Mouse (Mus musculus) limb, embryonic 11.5 days (tissue): Measurements from ENCODE around the gene Slc37a2. TPM values are rescaled to one million over a fixed set of nuclear protein-coding genes. Genes with fewer than 3 reads are reported as not detected.

ENCODE experiments used
- ATAC-seq: fragments of 200-750 bp; cut with Nextera tagmentation; 2 replicates; pipeline ENCODE4 v1.8.0; 2017; ENCODE audit warnings: low read depth; ENCODE audit not compliant: insufficient number of reproducible peaks, low FRiP score, low TSS enrichment
- DNase-seq: peaks from one replicate; pipeline ENCODE4 v3.0.0-alpha.2; 2015; ENCODE audit warnings: low spot score
- H3K27ac ChIP-seq: fragments of 300-500 bp; sonication (generic); replicated peaks from 2 replicates; pipeline ENCODE4 v1.5.1; 2014; ENCODE audit warnings: low read depth, mild to moderate bottlenecking, low read length
- H3K27me3 ChIP-seq: fragments of 300-500 bp; sonication (generic); 2 replicates; pipeline ENCODE4 v1.6.1; 2014; ENCODE audit warnings: mild to moderate bottlenecking, low read length, mixed read lengths; ENCODE audit not compliant: control insufficient read depth, insufficient read depth
- H3K36me3 ChIP-seq: fragments of 300-500 bp; sonication (generic); 2 replicates; pipeline ENCODE4 v1.6.1; 2014; ENCODE audit warnings: mild to moderate bottlenecking, low read length, moderate library complexity, mixed read lengths; ENCODE audit not compliant: control insufficient read depth, insufficient read depth
- H3K4me1 ChIP-seq: fragments of 300-500 bp; sonication (generic); 2 replicates; pipeline ENCODE4 v1.6.1; 2014; ENCODE audit warnings: low read length, mixed read lengths; ENCODE audit not compliant: control insufficient read depth, insufficient read depth
- H3K4me2 ChIP-seq: fragments of 300-500 bp; sonication (generic); 2 replicates; pipeline ENCODE4 v1.6.1; 2014; ENCODE audit warnings: low read depth, mild to moderate bottlenecking, moderate library complexity; ENCODE audit not compliant: severe bottlenecking
- H3K4me3 ChIP-seq: fragments of 300-500 bp; sonication (generic); 2 replicates; pipeline ENCODE4 v1.5.1; 2014; ENCODE audit warnings: low read depth, low read length
- H3K9ac ChIP-seq: fragments of 300-500 bp; sonication (generic); 2 replicates; pipeline ENCODE4 v1.6.1; 2014; ENCODE audit warnings: mild to moderate bottlenecking, low read length
- H3K9me3 ChIP-seq: fragments of 300-500 bp; sonication (generic); 2 replicates; pipeline ENCODE4 v1.6.1; 2016; ENCODE audit warnings: low read length; ENCODE audit not compliant: control insufficient read depth
- WGBS: fragments of 180-500 bp; shearing (Covaris S2); extraction: QIAGEN DNeasy Blood & Tissue Kit; methylation state at CpG from one replicate; pipeline ENCODE4 v1.1.7; 2014; 5-methylcytosine and 5-hydroxymethylcytosine counted together
- polyA plus RNA-seq: library from polyadenylated mRNA; unstranded; fragments of >200 nt; fragmentation: Nextera tagmentation; extraction: Ambion mirVana; gene quantifications from 2 replicates; pipeline ENCODE4 v1.2.1, GENCODE M21; 2014

Slc37a2 gene
- polyA plus RNA-seq, 1 experiment from 2014 or later = 1.4 TPM

- no peak overlapping the region for H3K4me2 ChIP-seq
- no peaks in the 10 kb centered on the region for H3K4me1 ChIP-seq
- no peaks in the 10 kb centered on the region for H3K9me3 ChIP-seq
- no peak overlapping the region for H3K4me3 ChIP-seq
- WGBS = 63% methylated on average over 22 of the region's 22 CpGs
- DNase-seq (no peak), ATAC-seq (no peak)
- H3K27me3 ChIP-seq = 0 out of 2 replicates have a peak, but pooled peaks cover 2% of the 10 kb centered on the region
- no peak overlapping the region for H3K9ac ChIP-seq
- H3K36me3 ChIP-seq = no peaks in the 10 kb centered on the region; the same call in 1 of the 2 replicates
- no peak overlapping the region for H3K27ac ChIP-seq
These were observed 23.0 kb downstream of the Slc37a2 start for GRCm38 (mm10) chr9:37232201-37233195.

GRCm38 (mm10) chr9:37230486-37231195, 24.9 kb downstream of the Slc37a2 start:
- Histone ChIP-seq H3K27me3 (0 out of 2 replicates have a peak, but pooled peaks cover 2% of the 10 kb centered on the region), H3K4me3 (no peak overlapping the region), H3K9me3 (no peaks in the 10 kb centered on the region), H3K36me3 (no peaks in the 10 kb centered on the region; the same call in 1 of the 2 replicates), H3K4me1 (no peaks in the 10 kb centered on the region), H3K4me2 (no peak overlapping the region), H3K27ac (no peak overlapping the region), H3K9ac (no peak overlapping the region)
- DNase-seq (no peak), ATAC-seq (no peak)
- WGBS = 88% methylated on average over 9 of the region's 9 CpGs

GRCm38 (mm10) chr9:37229880-37230325, 25.6 kb downstream of the Slc37a2 start:
- 4% methylated on average over 1 of the region's 1 CpGs for WGBS
- peak; percentile 65 for DNase-seq

GRCm38 (mm10) chr9:37225581-37225980, 30.0 kb downstream of the Slc37a2 start:
- Histone ChIP-seq H3K36me3 (no peaks in the 10 kb centered on the region; the same call in 1 of the 2 replicates), H3K27me3 (0 out of 2 replicates have a peak, but pooled peaks cover 2% of the 10 kb centered on the region), H3K27ac (no peak overlapping the region), H3K4me2 (no peak overlapping the region), H3K4me3 (no peak overlapping the region), H3K9me3 (no peaks in the 10 kb centered on the region), H3K9ac (no peak overlapping the region), H3K4me1 (no peaks in the 10 kb centered on the region)
- DNase-seq = no peak
- WGBS = 89% methylated on average over 1 of the region's 1 CpGs
- ATAC-seq = no peak

More at GRCm38 (mm10) chr9:37229880-37230325, 25.6 kb downstream of the Slc37a2 start:
- H3K4me1 ChIP-seq = no peaks in the 10 kb centered on the region
- H3K4me2 ChIP-seq = no peak overlapping the region
- H3K9ac ChIP-seq = no peak overlapping the region
- no peak overlapping the region for H3K27ac ChIP-seq
- H3K27me3 ChIP-seq = 0 out of 2 replicates have a peak, but pooled peaks cover 2% of the 10 kb centered on the region
- no peaks in the 10 kb centered on the region for H3K9me3 ChIP-seq
- peak; percentile 60; the same call in 1 of the 2 replicates for ATAC-seq
- H3K36me3 ChIP-seq = no peaks in the 10 kb centered on the region; the same call in 1 of the 2 replicates
- H3K4me3 ChIP-seq = no peak overlapping the region

- no peak for DNase-seq
- H3K27ac ChIP-seq = no peak overlapping the region
- 85% methylated on average over 8 of the region's 8 CpGs for WGBS
These were observed 34.8 kb downstream of the Slc37a2 start for GRCm38 (mm10) chr9:37220755-37221154.

GRCm38 (mm10) chr9:37214327-37215060, 41.0 kb downstream of the Slc37a2 start:
- Histone ChIP-seq H3K27ac (no peak overlapping the region), H3K36me3 (no peaks in the 10 kb centered on the region), H3K4me3 (no peak overlapping the region), H3K9ac (no peak overlapping the region), H3K4me1 (no peaks in the 10 kb centered on the region), H3K27me3 (no peaks in the 10 kb centered on the region), H3K9me3 (no peaks in the 10 kb centered on the region), H3K4me2 (no peak overlapping the region)
- ATAC-seq (no peak), DNase-seq (no peak)
- 88% methylated on average over 9 of the region's 9 CpGs for WGBS

More at GRCm38 (mm10) chr9:37220755-37221154, 34.8 kb downstream of the Slc37a2 start:
- no peak for ATAC-seq
- Histone ChIP-seq H3K4me1 (no peaks in the 10 kb centered on the region), H3K36me3 (no peaks in the 10 kb centered on the region), H3K9me3 (no peaks in the 10 kb centered on the region), H3K27me3 (no peaks in the 10 kb centered on the region), H3K4me2 (no peak overlapping the region), H3K9ac (no peak overlapping the region), H3K4me3 (no peak overlapping the region)

GRCm38 (mm10) chr9:37213060-37213738, 42.3 kb downstream of the Slc37a2 start:
- WGBS = 86% methylated on average over 13 of the region's 13 CpGs
- H3K9me3 ChIP-seq = no peaks in the 10 kb centered on the region
- ATAC-seq = no peak
- H3K4me2 ChIP-seq = no peak overlapping the region
- no peak overlapping the region for H3K27ac ChIP-seq
- no peak overlapping the region for H3K9ac ChIP-seq
- H3K27me3 ChIP-seq = no peaks in the 10 kb centered on the region
- DNase-seq = no peak
- no peaks in the 10 kb centered on the region for H3K36me3 ChIP-seq
- H3K4me1 ChIP-seq = no peaks in the 10 kb centered on the region
- H3K4me3 ChIP-seq = no peak overlapping the region
